Mouse (Mus musculus) embryo, embryonic 9.5 days (tissue): ENCODE measurements around the gene Cox4i1.
A peak's percentile ranks its signal among the peaks of the same experiment; 100 is the strongest.

ENCODE experiments used
- DNase-seq: peaks from one replicate; pipeline ENCODE4 v3.0.0-alpha.2; 2017; ENCODE audit errors: extremely low spot score

Gene Cox4i1

DNA sequence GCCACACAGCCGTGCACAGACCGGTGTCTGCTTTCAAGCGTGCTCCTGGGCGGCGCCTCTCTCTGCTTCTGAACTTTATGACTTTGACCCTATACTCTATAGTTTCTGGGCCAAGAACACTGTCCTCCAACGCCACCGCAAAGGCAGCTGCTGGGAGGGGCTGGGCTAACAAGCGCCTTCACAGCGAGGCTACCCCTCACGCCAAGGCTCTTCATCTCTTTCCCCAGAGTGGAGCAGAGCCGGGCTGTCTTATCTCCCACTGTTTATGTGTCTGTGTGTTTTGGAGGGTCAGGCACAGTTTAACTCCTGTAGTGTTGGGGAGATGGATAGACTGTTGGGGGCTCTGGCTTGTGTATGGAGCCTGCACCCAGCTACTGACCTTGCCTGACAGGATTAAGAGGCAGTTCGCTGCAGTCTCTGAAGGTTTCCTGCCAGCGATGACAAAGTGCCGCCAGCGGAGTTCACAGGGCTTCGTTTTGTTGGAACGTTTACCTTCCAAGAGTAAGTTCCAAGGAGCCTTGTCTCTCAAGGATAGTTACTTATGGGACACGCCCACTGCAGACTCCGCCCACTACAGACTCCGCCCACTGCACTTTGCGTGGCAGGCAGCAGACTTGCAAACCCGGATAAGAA is 26.0 kb downstream of the Cox4i1 start:
- DNase-seq = peak; percentile 45

DNA sequence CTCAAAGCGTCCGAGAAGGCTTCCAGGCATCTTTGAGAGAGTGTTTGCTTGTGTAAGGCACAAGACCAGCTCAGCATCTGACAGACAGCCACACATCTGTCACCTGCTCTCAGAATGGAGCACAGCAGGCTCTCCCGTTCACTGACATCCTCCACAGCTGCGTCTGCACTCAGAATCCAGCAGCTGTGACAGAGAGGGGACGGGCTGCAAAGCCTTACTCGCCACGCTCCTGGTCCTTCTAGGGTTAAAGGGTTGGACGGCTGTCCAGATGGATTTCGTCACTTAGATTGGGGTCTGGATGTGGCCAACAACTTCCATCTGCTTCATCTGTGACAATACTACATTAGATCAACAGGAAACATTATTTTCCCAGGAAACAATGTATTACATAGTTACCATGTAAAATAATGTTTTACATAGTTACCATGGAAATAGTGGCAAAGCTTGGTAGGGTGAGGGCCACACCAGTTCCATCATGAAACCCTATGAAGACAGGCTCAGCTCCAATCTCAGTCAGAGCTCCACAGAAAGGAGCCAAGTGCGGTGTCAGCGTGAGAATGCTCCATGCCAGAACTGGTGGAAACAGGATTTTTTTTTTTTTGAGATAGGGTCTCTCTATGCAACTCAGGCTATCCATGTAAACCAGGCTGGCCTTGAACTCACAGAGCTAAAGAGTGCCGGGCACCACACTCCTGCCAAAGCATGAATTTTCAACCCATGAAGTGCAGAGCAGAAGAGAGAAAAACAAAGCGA is 28.6 kb downstream of the Cox4i1 start:
- no peak for DNase-seq

DNA sequence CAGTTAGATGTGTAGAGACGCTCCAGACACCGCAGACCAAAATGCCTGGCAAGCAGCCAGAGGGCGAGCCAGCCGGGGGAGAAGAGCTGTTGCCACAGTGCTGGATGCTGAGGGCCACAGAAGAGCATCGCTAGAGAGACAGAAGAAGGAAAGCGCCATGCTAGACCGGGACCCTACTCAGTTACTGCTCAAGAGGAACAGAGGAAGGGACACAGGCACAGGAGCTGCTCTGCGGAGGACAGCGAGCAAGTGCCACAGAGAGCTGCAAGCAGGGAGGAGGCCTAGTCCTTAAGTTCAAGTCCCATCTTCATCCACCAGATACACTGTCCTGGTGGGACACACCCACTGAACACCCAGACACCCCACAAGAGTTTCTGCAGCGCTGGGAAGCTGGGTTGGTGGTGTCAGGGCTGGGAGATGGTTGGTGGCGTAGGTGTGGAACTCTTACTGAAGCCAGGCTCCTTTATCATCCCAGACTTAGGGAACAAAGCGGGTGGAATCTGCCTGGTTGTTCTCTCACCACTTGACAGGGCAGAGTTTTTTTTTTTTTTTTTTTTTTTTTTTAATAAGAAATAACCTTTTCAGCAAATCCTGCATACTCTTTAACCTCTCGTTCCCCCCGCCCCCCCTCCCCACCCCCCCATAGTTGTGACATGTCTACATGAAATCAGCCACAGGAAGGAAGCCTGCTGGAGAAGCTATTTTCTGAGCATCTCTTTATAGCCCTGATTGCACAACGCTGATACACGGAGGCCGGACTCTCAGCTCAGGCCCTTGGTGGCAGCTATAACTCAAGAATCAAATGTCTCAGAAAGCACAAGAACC is 29.3 kb downstream of the Cox4i1 start:
- no peak for DNase-seq

DNA sequence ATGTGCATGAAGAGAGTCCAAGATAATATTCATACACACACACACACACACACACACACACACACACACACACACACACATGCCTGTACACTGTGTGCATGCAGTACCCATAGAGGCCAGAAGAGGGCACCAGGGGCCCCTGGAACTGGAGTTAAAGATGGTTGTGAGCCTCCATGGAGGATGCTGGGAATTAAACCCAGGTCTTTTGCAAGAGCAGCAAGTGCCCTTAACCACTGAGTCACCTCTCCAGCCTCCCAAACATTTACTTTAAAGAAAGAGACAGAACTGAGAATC is 29.9 kb downstream of the Cox4i1 start:
- DNase-seq = no peak

DNA sequence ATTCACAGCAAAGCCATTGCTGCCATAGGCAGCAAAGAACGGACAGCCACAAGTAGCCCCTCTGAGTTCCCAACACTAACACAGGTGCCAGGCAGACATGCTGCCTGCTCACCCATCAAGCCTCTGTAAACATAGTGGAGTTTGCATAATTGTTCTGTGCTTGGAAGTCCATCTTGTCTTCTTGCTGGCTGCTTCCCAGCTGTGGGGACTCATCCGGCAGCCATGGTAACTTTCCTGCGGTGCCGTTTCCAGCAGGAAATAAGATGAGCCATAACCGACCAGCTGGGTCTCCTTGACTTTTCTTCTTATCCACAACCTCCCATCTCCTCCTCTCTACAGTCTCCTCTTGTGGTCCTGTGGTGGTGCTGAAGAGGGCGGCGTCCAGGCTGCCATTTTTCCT is 30.4 kb downstream of the Cox4i1 start:
- no peak for DNase-seq

DNA sequence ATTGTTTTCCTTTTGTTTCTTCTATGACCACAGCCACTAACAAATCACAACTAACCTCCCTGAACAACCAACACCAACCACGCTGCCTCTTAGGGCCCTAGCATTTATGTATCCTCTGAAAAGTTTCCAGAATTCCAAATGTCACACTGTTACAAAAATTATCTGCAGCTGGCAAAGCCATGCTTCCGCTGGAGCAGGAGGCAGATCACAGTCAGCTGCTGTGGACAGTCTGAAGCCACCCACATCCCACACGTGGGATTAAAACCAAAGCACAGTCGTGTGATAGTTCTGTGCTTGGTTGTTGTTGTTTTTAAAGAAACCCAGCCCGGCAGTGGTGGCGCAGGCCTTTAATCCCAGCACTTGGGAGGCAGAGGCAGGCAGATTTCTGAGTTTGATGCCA is 31.1 kb downstream of the Cox4i1 start:
- DNase-seq = no peak

DNA sequence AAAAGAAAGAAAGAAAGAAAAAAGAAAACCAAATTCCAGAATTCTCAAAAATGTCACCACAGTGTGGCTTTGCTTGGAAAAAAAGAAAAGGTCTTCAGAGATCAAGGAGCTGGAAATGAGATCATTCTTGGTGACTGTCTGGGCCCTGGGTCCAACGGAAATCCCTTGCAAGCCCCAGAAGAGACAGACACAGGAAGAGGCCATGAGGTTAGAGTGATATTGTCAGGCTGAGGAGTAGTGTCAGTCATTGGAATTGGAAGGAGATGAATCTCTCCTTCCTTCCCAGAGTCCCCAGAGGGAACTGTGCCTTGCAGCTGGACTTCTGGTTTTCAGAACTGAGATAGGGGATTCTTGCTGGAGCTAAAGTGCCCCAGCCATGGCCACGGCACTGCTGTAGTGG is 31.5 kb downstream of the Cox4i1 start:
- no peak for DNase-seq

DNA sequence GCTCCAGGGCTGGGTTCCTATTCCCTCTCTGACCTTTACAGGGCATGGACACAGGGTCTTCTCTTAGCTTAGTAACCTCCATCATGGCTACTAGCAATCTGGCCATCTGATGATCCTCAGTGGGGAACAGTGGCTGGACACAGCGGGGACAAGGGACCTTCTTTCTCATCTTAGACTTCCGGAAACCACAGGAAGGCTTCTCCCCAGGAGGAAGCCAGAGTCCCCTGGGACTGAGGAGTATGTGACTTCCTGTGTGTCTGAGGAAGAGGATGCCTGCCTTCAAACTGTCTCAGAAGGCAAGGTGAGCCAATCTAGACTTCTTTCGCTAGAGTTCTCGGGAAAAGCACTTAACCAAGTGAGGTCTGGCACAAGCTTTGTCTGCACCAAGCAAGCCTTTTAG is 32.0 kb downstream of the Cox4i1 start:
- DNase-seq = no peak

DNA sequence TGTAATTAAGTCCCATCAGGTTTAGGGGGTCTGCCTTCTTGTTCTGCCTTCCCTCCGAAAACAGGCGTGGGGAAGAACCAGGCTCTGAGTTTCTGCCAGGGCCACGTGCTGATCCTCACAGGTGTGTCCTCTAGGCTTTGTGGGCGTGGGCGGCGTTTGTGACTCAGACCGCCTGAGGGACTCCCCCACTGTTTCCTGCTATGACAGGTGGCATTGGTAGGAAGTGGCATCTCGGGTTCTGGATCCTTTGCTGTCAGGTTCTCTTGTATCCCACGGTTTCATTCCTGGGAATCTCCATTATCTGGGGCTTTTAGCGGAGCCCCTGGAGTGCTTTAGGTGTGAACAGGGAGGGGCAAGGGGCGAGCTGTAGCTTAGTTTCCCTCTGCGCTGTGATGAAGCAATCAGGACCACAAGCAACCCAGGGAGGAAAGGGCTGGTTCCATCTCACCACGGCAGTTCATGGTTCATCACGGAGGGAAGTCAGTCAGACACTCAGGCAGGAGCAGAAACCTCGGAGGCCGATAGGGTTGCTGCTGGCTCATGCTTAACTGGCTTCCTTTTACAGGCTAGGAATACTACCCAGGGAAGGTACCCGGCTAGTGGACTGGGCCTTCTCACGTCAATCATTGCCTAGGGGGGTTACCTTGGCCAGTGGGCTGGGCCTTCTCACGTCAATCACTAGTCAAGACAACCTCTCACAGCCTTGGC is 33.9 kb downstream of the Cox4i1 start:
- DNase-seq = no peak

DNA sequence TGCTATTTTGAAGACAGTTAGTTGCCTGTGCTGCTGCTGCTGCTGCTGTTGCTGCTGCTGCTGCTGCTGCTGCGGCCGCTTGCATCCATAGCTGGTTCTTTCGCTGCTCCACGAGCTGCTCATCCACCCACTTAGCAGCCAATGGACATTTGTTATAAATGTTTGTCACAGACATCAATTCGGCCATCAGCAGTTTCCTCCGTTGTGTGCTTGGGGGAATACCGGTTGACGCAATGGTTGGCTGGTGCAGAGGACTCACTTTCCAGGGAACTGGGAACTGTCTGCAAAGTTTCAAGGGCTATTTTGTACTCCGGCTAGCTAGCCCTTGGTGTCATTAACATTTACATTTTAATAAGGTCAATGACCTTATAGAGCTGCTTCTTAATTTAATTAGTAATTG is 36.2 kb downstream of the Cox4i1 start:
- no peak for DNase-seq

DNA sequence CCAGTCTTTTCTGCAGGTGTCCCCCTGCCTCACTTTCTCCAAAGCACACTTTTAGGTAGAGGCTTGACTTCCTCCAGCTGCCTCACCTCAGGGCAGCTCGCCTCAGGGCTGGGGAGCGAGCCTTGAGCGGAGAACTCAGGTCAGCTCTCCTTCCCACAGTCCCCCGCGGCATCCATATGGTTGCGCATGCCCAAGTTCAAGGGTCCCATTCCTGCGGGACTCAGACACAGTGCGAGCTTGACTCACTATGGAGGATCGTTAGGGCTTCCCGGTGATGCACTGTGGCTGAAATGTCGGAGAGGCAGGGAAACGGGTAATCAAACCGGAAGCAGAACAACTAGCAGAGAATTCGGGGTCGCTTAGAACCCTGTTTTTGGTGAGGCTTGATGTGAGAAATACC is 37.1 kb downstream of the Cox4i1 start:
- DNase-seq = no peak

DNA sequence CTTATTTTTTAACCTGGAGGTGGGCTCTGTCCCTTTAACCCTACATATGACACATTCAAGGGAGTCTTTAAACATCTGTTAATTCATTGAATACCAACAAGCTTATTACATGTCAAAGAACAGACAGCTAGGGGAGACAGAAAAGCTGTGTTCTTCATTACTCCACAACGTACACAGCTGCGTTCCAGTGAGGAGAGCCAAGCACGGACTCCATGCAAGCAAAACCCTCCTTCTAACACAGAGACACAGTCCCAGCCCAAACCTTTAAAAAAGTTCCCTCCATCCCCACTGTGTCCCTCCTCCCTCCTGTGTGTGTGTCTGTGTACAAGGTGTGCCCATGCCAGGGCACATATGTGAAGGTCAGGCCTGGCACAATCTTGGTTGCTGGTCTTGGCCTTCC is 38.2 kb downstream of the Cox4i1 start:
- no peak for DNase-seq

DNA sequence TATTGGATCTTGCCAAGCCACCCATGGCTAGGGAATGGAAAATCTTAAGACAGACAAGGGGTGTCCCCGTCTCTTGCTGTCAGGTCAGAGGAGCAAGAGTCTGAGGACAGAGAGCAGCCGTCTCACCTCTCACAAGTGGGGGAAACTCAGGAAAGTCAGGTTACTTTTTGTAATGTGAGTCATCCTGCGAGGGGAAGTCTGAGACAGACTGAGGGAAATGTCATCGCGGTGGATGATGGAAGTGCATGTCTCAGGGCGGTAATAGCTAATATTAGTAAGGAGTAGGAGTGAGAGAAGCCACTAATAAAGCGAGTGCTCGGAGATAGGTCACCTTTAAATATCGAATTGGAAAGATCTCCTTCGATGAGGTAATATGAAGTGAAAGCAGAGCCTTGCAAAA is 41.2 kb downstream of the Cox4i1 start:
- DNase-seq = no peak

DNA sequence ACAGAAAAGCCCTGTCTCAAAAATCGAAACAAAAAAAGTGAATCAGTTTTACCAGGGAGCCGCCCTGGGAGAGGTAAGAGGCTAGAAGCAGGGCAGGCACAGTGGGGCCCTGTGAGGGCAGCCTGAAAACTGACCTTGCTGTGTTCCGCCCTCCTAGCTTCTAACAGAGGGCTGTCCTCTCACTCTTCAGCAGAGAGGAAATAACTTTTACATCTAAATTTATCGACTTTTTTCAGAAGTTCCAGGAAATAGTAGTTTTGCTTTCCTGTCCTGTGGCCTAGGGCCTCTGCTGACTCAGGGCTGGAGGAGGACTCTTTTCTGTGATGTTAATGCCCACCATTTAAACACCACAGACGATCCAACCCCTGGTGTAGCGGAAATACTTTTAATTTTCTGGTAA is 47.2 kb downstream of the Cox4i1 start:
- no peak for DNase-seq

DNA sequence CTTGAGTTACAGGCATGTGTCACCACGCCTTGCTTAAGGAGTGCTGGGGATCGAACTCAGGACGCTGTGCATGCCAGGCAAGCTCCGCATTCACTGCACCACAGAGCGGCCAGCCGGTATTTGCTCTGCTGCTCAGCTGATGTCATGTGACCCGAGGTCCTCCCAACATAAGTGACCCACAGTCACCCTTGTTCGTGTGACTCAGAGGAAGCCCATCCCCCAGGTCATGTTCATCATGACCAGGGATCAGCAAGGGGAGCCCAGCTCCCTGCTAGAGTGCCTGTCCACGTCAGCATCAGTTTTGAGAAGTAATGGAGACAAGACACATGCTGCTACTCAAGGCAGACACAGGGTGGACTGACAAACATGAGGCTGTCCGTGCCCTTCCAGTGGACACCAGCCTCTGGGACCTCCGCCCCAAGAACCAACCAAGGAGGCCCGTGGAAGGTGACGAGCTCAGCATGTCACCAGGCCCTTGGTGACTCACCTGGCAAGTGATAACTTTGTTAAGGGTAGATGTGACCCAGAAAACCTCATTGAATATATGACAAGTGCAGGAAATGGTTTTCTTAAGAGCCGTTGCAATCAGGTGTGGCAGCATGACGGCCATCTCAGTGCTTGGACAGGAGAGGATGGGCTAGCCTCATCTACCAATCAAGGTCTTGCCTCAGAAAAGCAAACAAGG is 48.1 kb downstream of the Cox4i1 start:
- no peak for DNase-seq

DNA sequence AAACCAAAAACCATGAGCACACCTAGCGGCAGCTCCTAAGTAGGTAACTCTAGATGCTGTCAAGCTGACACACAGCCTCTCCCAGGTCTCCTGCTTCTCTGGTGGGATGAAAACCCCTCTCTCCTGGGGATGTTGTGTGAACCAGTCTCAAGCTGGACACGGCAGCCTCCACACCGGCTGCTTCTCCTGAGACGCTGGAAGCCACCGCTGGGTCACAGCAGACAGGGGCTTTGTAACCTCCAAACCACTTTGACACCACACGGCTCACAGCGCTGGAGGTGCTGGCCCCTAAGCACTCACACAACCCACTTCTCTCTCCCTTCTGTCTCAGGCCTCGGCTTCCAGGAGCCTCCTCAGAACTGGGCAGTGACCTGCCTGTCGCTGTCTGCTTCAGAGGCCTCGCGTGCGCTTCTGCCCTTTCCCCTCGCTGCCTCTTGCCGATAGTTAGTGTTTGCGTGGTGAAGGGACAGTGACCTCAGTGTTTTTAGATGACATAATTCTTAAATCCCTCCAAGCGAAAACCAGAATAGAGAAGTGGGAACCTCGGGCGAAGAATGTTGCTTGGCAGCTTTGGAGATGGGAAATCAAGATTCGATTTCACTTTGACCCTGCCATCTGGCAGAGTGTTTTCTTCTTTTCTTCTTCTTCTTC is 51.7 kb downstream of the Cox4i1 start:
- DNase-seq = no peak

DNA sequence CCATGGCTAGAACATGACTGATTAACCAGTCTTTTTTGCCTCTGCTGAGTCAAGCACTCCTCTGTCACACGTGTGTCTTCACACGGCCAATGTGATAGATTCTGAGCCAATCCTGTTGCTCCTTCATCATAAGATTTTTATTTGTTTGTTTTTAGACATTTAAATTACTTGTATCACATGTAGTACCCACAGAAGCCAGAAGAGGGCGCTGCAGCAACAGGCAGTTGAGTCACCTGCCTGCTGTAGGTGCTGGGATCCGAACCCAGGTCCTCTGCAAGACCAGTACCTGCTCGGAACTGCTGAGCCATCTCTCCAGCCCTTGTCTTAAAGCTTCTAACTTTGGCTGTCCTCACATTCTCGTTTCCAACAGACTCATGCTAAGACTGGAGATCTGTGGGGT is 55.0 kb downstream of the Cox4i1 start:
- no peak for DNase-seq
